Comparison of ENCODE assay signal across 8 mouse cellular contexts in genomic region chrX:73967177-73968075, GRCm38 (mm10). TPM values are rescaled to one million over a fixed set of nuclear protein-coding genes. Genes with fewer than 3 reads are reported as not detected.
DNase-seq lines count a peak whose midpoint lies in the region; ATAC-seq lines count a peak whose summit lies in the region.

No protein-coding gene starts in this region.

- H3K27me3 ChIP-seq in heart, embryonic 11.5 days (ENCODE audit: control insufficient read depth, insufficient read depth, low read length), result no peaks in the 10 kb centered on the region
- H3K27me3 ChIP-seq in kidney, embryonic 16.5 days (ENCODE audit: insufficient read depth, low read length), result no peaks in the 10 kb centered on the region; the same call in 1 of the 2 replicates
- H3K27me3 ChIP-seq in liver, embryonic 11.5 days (replicated peaks; ENCODE audit: control insufficient read depth, insufficient read depth, low read length), result peaks cover 9% of the 10 kb centered on the region
- no peaks in the 10 kb centered on the region for H3K27me3 ChIP-seq in stomach, embryonic 14.5 days (ENCODE audit: control insufficient read depth, insufficient read depth, low read length)

- peak overlapping the region; percentile 98 for H3K27ac ChIP-seq in heart, embryonic 11.5 days (ENCODE audit: low read depth, low read length)
- H3K27ac ChIP-seq in kidney, embryonic 16.5 days (ENCODE audit: low read length), result peak overlapping the region; percentile 100
- H3K27ac ChIP-seq in liver, embryonic 11.5 days (ENCODE audit: low read depth, low read length), result peak overlapping the region; percentile 98
- H3K27ac ChIP-seq in stomach, embryonic 14.5 days (ENCODE audit: low read length), result peak overlapping the region; percentile 99

- 11% methylated on average over 49 of the region's 60 CpGs for WGBS in heart, embryonic 11.5 days (ENCODE audit: insufficient replicate concordance)
- 19% methylated on average over 60 of the region's 60 CpGs for WGBS in kidney, embryonic 16.5 days
- 10% methylated on average over 55 of the region's 60 CpGs for WGBS in liver, embryonic 11.5 days
- WGBS in stomach, embryonic 14.5 days, result 14% methylated on average over 60 of the region's 60 CpGs

- DNase-seq in B cell, adult 2 months, result peak; percentile 86 to 89
- peak; percentile 97 for DNase-seq in brain, adult 2 months (ENCODE audit: low read depth, low spot score)
- DNase-seq in liver, embryonic 11.5 days (ENCODE audit: low spot score), result peak; percentile 87
- DNase-seq in naive thymus-derived CD4-positive, alpha-beta T cell, adult 2 months (ENCODE audit: low read depth), result peak; percentile 93

- peak; percentile 52 for ATAC-seq in erythroblast, adult 5-6 weeks (replicated peaks; ENCODE audit: low FRiP score, poor library complexity, severe bottlenecking)
- peak; percentile 76 for ATAC-seq in heart, embryonic 11.5 days (replicated peaks; ENCODE audit: insufficient number of reproducible peaks, low FRiP score, low TSS enrichment)
- ATAC-seq in kidney, embryonic 16.5 days (ENCODE audit: low FRiP score, low TSS enrichment), result peak; percentile 89
- ATAC-seq in liver, embryonic 11.5 days (replicated peaks; ENCODE audit: low FRiP score), result peak; percentile 73
- ATAC-seq in stomach, embryonic 14.5 days (ENCODE audit: insufficient number of reproducible peaks, insufficient read depth, low FRiP score, low read depth), result peak; percentile 87

- H3K4me1 ChIP-seq in heart, embryonic 11.5 days (ENCODE audit: control insufficient read depth, insufficient read depth, low read length), result peaks cover 11% of the 10 kb centered on the region; the same call in 1 of the 2 replicates
- peaks cover 13% of the 10 kb centered on the region for H3K4me1 ChIP-seq in kidney, embryonic 16.5 days (ENCODE audit: insufficient read depth, low read length)
- peaks cover 18% of the 10 kb centered on the region for H3K4me1 ChIP-seq in liver, embryonic 11.5 days (replicated peaks; ENCODE audit: control insufficient read depth, insufficient read depth, low read length)
- 0 out of 2 replicates have a peak, but pooled peaks cover 3% of the 10 kb centered on the region for H3K4me1 ChIP-seq in stomach, embryonic 14.5 days (ENCODE audit: control insufficient read depth, insufficient read depth, low read length)

- H3K9me3 ChIP-seq in heart, embryonic 11.5 days (replicated peaks; ENCODE audit: control insufficient read depth, low read length), result no peaks in the 10 kb centered on the region
- H3K9me3 ChIP-seq in kidney, embryonic 16.5 days (ENCODE audit: low read length), result no peaks in the 10 kb centered on the region
- H3K9me3 ChIP-seq in liver, embryonic 11.5 days (ENCODE audit: control insufficient read depth, low read length), result no peaks in the 10 kb centered on the region
- no peaks in the 10 kb centered on the region for H3K9me3 ChIP-seq in stomach, embryonic 14.5 days (ENCODE audit: control insufficient read depth, low read depth, low read length)

- peak overlapping the region; percentile 87 for H3K9ac ChIP-seq in heart, embryonic 11.5 days (ENCODE audit: low read depth, low read length)
- H3K9ac ChIP-seq in kidney, embryonic 16.5 days (replicated peaks; ENCODE audit: low read length), result peak overlapping the region; percentile 89
- H3K9ac ChIP-seq in liver, embryonic 11.5 days (ENCODE audit: low read depth, low read length), result peak overlapping the region; percentile 86
- peak overlapping the region; percentile 45 for H3K9ac ChIP-seq in stomach, embryonic 14.5 days (replicated peaks; ENCODE audit: low read depth, low read length)

- H3K36me3 ChIP-seq in heart, embryonic 11.5 days (ENCODE audit: control insufficient read depth, insufficient read depth, low read length), result no peaks in the 10 kb centered on the region
- no peaks in the 10 kb centered on the region for H3K36me3 ChIP-seq in kidney, embryonic 16.5 days (ENCODE audit: insufficient read depth, low read length)
- peaks cover under 1% of the 10 kb centered on the region; the same call in 1 of the 2 replicates for H3K36me3 ChIP-seq in liver, embryonic 11.5 days (ENCODE audit: control insufficient read depth, insufficient read depth, low read length)
- H3K36me3 ChIP-seq in stomach, embryonic 14.5 days (ENCODE audit: control insufficient read depth, insufficient read depth, low read length), result no peaks in the 10 kb centered on the region

- H3K4me2 ChIP-seq in heart, embryonic 11.5 days, result peak overlapping the region; percentile 59
- peak overlapping the region; percentile 50 for H3K4me2 ChIP-seq in kidney, embryonic 16.5 days (replicated peaks; ENCODE audit: low read depth, low read length)
- peak overlapping the region; percentile 56 for H3K4me2 ChIP-seq in liver, embryonic 11.5 days
- peak overlapping the region; percentile 29 for H3K4me2 ChIP-seq in stomach, embryonic 14.5 days (replicated peaks; ENCODE audit: low read depth, low read length)

- H3K4me3 ChIP-seq in heart, embryonic 11.5 days (ENCODE audit: low read depth, low read length), result peak overlapping the region; percentile 70
- H3K4me3 ChIP-seq in kidney, embryonic 16.5 days (ENCODE audit: low read length), result peak overlapping the region; percentile 82
- peak overlapping the region; percentile 79 for H3K4me3 ChIP-seq in liver, embryonic 11.5 days (ENCODE audit: low read depth, low read length)
- peak overlapping the region; percentile 62 for H3K4me3 ChIP-seq in stomach, embryonic 14.5 days (ENCODE audit: low read depth, low read length)

RNA-seq across cellular contexts. Expression of gene Hcfc1, which starts 1.3 kb away (rescaled TPM):
- total RNA-seq in erythroblast, adult 5-6 weeks (2015; ENCODE audit: low replicate concordance), result 67.9 and 78.2 TPM in 2 replicates
- total RNA-seq in erythroblast, adult 5-6 weeks (2017; ENCODE audit: low replicate concordance), result 45.2 and 47.4 TPM in 2 replicates
- 42.6 and 52.1 TPM in 2 replicates for polyA plus RNA-seq in heart, embryonic 11.5 days (2014; fragmentation: Nextera tagmentation; extraction: Ambion mirVana)
- 54.7 and 61.1 TPM in 2 replicates for polyA plus RNA-seq in kidney, embryonic 16.5 days (2015; fragmentation: Nextera tagmentation; extraction: Ambion mirVana)
- 68.6 and 72.8 TPM in 2 replicates for polyA plus RNA-seq in liver, embryonic 11.5 days (2014; fragmentation: Nextera tagmentation; extraction: Ambion mirVana)
- polyA plus RNA-seq in stomach, embryonic 14.5 days (2014; fragmentation: Nextera tagmentation; extraction: Ambion mirVana), result 73.9 and 80.1 TPM in 2 replicates

RNA-seq across cellular contexts. Expression of gene Renbp, which starts 36.8 kb away (rescaled TPM):
- total RNA-seq in erythroblast, adult 5-6 weeks (2015; ENCODE audit: low replicate concordance), result 7.7 TPM in 1 of 2 replicates, not detected in the other
- total RNA-seq in erythroblast, adult 5-6 weeks (2017; ENCODE audit: low replicate concordance), result 5.4 and 12.4 TPM in 2 replicates
- 51.6 and 64.0 TPM in 2 replicates for polyA plus RNA-seq in heart, embryonic 11.5 days (2014; fragmentation: Nextera tagmentation; extraction: Ambion mirVana)
- polyA plus RNA-seq in kidney, embryonic 16.5 days (2015; fragmentation: Nextera tagmentation; extraction: Ambion mirVana), result 65.1 and 66.2 TPM in 2 replicates
- polyA plus RNA-seq in liver, embryonic 11.5 days (2014; fragmentation: Nextera tagmentation; extraction: Ambion mirVana), result 30.3 and 32.5 TPM in 2 replicates
- polyA plus RNA-seq in stomach, embryonic 14.5 days (2014; fragmentation: Nextera tagmentation; extraction: Ambion mirVana), result 38.6 and 43.9 TPM in 2 replicates

RNA-seq across cellular contexts. Expression of gene Naa10, which starts 45.7 kb away (rescaled TPM):
- total RNA-seq in erythroblast, adult 5-6 weeks (2015; ENCODE audit: low replicate concordance), result 10.6 and 26.8 TPM in 2 replicates
- total RNA-seq in erythroblast, adult 5-6 weeks (2017; ENCODE audit: low replicate concordance), result 18.1 TPM in 2 replicates
- polyA plus RNA-seq in heart, embryonic 11.5 days (2014; fragmentation: Nextera tagmentation; extraction: Ambion mirVana), result 94.3 and 96.5 TPM in 2 replicates
- 147 and 159 TPM in 2 replicates for polyA plus RNA-seq in kidney, embryonic 16.5 days (2015; fragmentation: Nextera tagmentation; extraction: Ambion mirVana)
- 210 TPM in 2 replicates for polyA plus RNA-seq in liver, embryonic 11.5 days (2014; fragmentation: Nextera tagmentation; extraction: Ambion mirVana)
- 126 and 137 TPM in 2 replicates for polyA plus RNA-seq in stomach, embryonic 14.5 days (2014; fragmentation: Nextera tagmentation; extraction: Ambion mirVana)

RNA-seq across cellular contexts. Expression of gene Arhgap4, which starts 45.8 kb away (rescaled TPM):
- 15.5 and 16.3 TPM in 2 replicates for total RNA-seq in erythroblast, adult 5-6 weeks (2015; ENCODE audit: low replicate concordance)
- total RNA-seq in erythroblast, adult 5-6 weeks (2017; ENCODE audit: low replicate concordance), result 18.4 and 23.4 TPM in 2 replicates
- polyA plus RNA-seq in heart, embryonic 11.5 days (2014; fragmentation: Nextera tagmentation; extraction: Ambion mirVana), result 0.96 and 1.3 TPM in 2 replicates
- polyA plus RNA-seq in kidney, embryonic 16.5 days (2015; fragmentation: Nextera tagmentation; extraction: Ambion mirVana), result 4.3 and 4.8 TPM in 2 replicates
- 10.2 and 12.9 TPM in 2 replicates for polyA plus RNA-seq in liver, embryonic 11.5 days (2014; fragmentation: Nextera tagmentation; extraction: Ambion mirVana)
- polyA plus RNA-seq in stomach, embryonic 14.5 days (2014; fragmentation: Nextera tagmentation; extraction: Ambion mirVana), result 3.0 and 3.2 TPM in 2 replicates

RNA-seq across cellular contexts. Expression of gene Irak1, which starts 56.3 kb away (rescaled TPM):
- 20.4 and 23.2 TPM in 2 replicates for total RNA-seq in erythroblast, adult 5-6 weeks (2015; ENCODE audit: low replicate concordance)
- 21.8 and 49.6 TPM in 2 replicates for total RNA-seq in erythroblast, adult 5-6 weeks (2017; ENCODE audit: low replicate concordance)
- 39.3 and 40.7 TPM in 2 replicates for polyA plus RNA-seq in heart, embryonic 11.5 days (2014; fragmentation: Nextera tagmentation; extraction: Ambion mirVana)
- polyA plus RNA-seq in kidney, embryonic 16.5 days (2015; fragmentation: Nextera tagmentation; extraction: Ambion mirVana), result 76.0 and 82.0 TPM in 2 replicates
- 51.8 and 61.0 TPM in 2 replicates for polyA plus RNA-seq in liver, embryonic 11.5 days (2014; fragmentation: Nextera tagmentation; extraction: Ambion mirVana)
- 52.7 and 58.5 TPM in 2 replicates for polyA plus RNA-seq in stomach, embryonic 14.5 days (2014; fragmentation: Nextera tagmentation; extraction: Ambion mirVana)

Comparison
In these comparisons a context has a peak if more than half of its experiments do, and no peak if none do; other contexts are left out.
1. Peak in every context shown above with its lines: DNase-seq, ATAC-seq, H3K4me3 ChIP-seq and H3K27ac ChIP-seq.